Mouse (Mus musculus) heart, adult 2 months (tissue): ENCODE data around the gene Clec11a.

Experiments
- CTCF ChIP-seq: fragments of 200-600 bp; IDR thresholded peaks from 2 replicates; pipeline ENCODE4 v1.8.1; 2022; ENCODE audit warnings: antibody characterized with exemption, mild to moderate bottlenecking, moderate library complexity
- POLR2A ChIP-seq: fragments of 200-500 bp; IDR thresholded peaks from 2 replicates; pipeline ENCODE4 v1.6.1; 2011; ENCODE audit warnings: mild to moderate bottlenecking, low read depth, low read length, control low read depth; ENCODE audit not compliant: insufficient read depth

GRCm38 (mm10) chr7:44273446-44273845 is 33.3 kb downstream of the Clec11a start:
- TF ChIP-seq CTCF (no peak), POLR2A (no peak)
